Mouse (Mus musculus) lung, postnatal 0 days (tissue): ENCODE measurements around the gene Irf4. TPM values are rescaled to one million over a fixed set of nuclear protein-coding genes. Genes with fewer than 3 reads are reported as not detected.

Experiments used
- ATAC-seq: fragments of 200-750 bp; cut with Nextera tagmentation; 2 replicates; pipeline ENCODE4 v1.8.0; 2017; ENCODE audit warnings: moderate library complexity
- DNase-seq: peaks from one replicate; pipeline ENCODE4 v3.0.0-alpha.2; 2016; ENCODE audit warnings: low spot score
- H3K27ac ChIP-seq: fragments of 300-500 bp; sonication (generic); 2 replicates; pipeline ENCODE4 v1.5.1; 2014; ENCODE audit warnings: antibody characterized with exemption, mild to moderate bottlenecking, low read length, mixed read lengths
- H3K27me3 ChIP-seq: fragments of 300-500 bp; sonication (generic); replicated peaks from 2 replicates; pipeline ENCODE4 v1.6.1; 2014; ENCODE audit warnings: low read length, mixed read lengths; ENCODE audit not compliant: insufficient read depth
- H3K36me3 ChIP-seq: fragments of 300-500 bp; sonication (generic); 2 replicates; pipeline ENCODE4 v1.6.1; 2014; ENCODE audit warnings: low read length, mixed read lengths; ENCODE audit not compliant: insufficient read depth
- H3K4me1 ChIP-seq: fragments of 300-500 bp; sonication (generic); 2 replicates; pipeline ENCODE4 v1.6.1; 2014; ENCODE audit warnings: antibody characterized with exemption, low read depth, low read length, mixed read lengths; ENCODE audit not compliant: insufficient read depth
- H3K4me2 ChIP-seq: fragments of 300-500 bp; sonication (generic); replicated peaks from 2 replicates; pipeline ENCODE4 v1.6.1; 2014; ENCODE audit warnings: low read depth, mild to moderate bottlenecking, low read length, moderate library complexity, mixed read lengths
- H3K4me3 ChIP-seq: fragments of 300-500 bp; sonication (generic); 2 replicates; pipeline ENCODE4 v1.5.1; 2014; ENCODE audit warnings: low read depth, low read length
- H3K9ac ChIP-seq: fragments of 300-500 bp; sonication (generic); replicated peaks from 2 replicates; pipeline ENCODE4 v1.6.1; 2014; ENCODE audit warnings: low read depth, mild to moderate bottlenecking
- H3K9me3 ChIP-seq: fragments of 300-500 bp; sonication (generic); 2 replicates; pipeline ENCODE4 v1.6.1; 2016; ENCODE audit warnings: low read length, mixed read lengths
- CTCF ChIP-seq: IDR thresholded peaks from 2 replicates; pipeline ENCODE4 v1.5.1; 2016; ENCODE audit warnings: antibody characterized with exemption, mild to moderate bottlenecking
- EP300 ChIP-seq: IDR thresholded peaks from 2 replicates; pipeline ENCODE4 v1.6.1; 2016; ENCODE audit warnings: antibody characterized with exemption, mild to moderate bottlenecking, control low read depth
- WGBS: fragments of 180-500 bp; shearing (Covaris S2); extraction: QIAGEN DNeasy Blood & Tissue Kit; methylation state at CpG from one replicate; pipeline ENCODE4 v1.1.7; 2014; 5-methylcytosine and 5-hydroxymethylcytosine counted together
- polyA plus RNA-seq: library from polyadenylated mRNA; unstranded; fragments of >200 nt; fragmentation: Nextera tagmentation; extraction: Ambion mirVana; gene quantifications from 2 replicates; pipeline ENCODE4 v1.2.1, GENCODE M21; 2015

Gene Irf4
- polyA plus RNA-seq, 1 experiment from 2014 or later = 0.21 TPM

- Histone ChIP-seq H3K27me3 (no peaks in the 10 kb centered on the region), H3K4me2 (no peak overlapping the region), H3K27ac (no peak overlapping the region), H3K9me3 (no peaks in the 10 kb centered on the region), H3K4me1 (no peaks in the 10 kb centered on the region), H3K36me3 (no peaks in the 10 kb centered on the region), H3K4me3 (no peak overlapping the region), H3K9ac (no peak overlapping the region)
- TF ChIP-seq CTCF (no peak), EP300 (no peak)
- ATAC-seq = no peak
- WGBS = 73% methylated on average over 4 of the region's 4 CpGs
- no peak for DNase-seq
Measured at GRCm38 (mm10) chr13:30787960-30788359, 38.9 kb downstream of the Irf4 start.

- Histone ChIP-seq H3K9ac (no peak overlapping the region), H3K27ac (no peak overlapping the region), H3K4me3 (no peak overlapping the region), H3K27me3 (no peaks in the 10 kb centered on the region), H3K36me3 (no peaks in the 10 kb centered on the region), H3K9me3 (no peaks in the 10 kb centered on the region), H3K4me2 (no peak overlapping the region), H3K4me1 (no peaks in the 10 kb centered on the region)
- WGBS = 63% methylated on average over 3 of the region's 3 CpGs
- no peak for DNase-seq
- no peak for TF ChIP-seq CTCF
- no peak for TF ChIP-seq EP300
- ATAC-seq = no peak
Measured at GRCm38 (mm10) chr13:30788421-30788820, 39.4 kb downstream of the Irf4 start.

GRCm38 (mm10) chr13:30790016-30790415 lies 41.0 kb downstream of the Irf4 start:
- no peak overlapping the region for H3K9ac ChIP-seq
- no peaks in the 10 kb centered on the region for H3K4me1 ChIP-seq
- no peaks in the 10 kb centered on the region for H3K36me3 ChIP-seq
- no peak overlapping the region for H3K4me3 ChIP-seq
- no peak for TF ChIP-seq CTCF
- 67% methylated on average over 5 of the region's 5 CpGs for WGBS
- H3K4me2 ChIP-seq = no peak overlapping the region
- no peaks in the 10 kb centered on the region for H3K9me3 ChIP-seq
- ATAC-seq (no peak), DNase-seq (no peak)
- H3K27me3 ChIP-seq = no peaks in the 10 kb centered on the region
- H3K27ac ChIP-seq = no peak overlapping the region

GRCm38 (mm10) chr13:30792308-30792707 lies 43.3 kb downstream of the Irf4 start:
- Histone ChIP-seq H3K9ac (no peak overlapping the region), H3K9me3 (no peaks in the 10 kb centered on the region), H3K4me3 (no peak overlapping the region), H3K4me2 (no peak overlapping the region), H3K27ac (no peak overlapping the region), H3K27me3 (no peaks in the 10 kb centered on the region), H3K4me1 (no peaks in the 10 kb centered on the region), H3K36me3 (no peaks in the 10 kb centered on the region)
- TF ChIP-seq CTCF (no peak), EP300 (no peak)
- WGBS = 37% methylated on average over 9 of the region's 9 CpGs
- ATAC-seq (no peak), DNase-seq (peak; percentile 10)

GRCm38 (mm10) chr13:30792741-30793140 lies 43.7 kb downstream of the Irf4 start:
- peak; percentile 23 for DNase-seq
- WGBS = 57% methylated on average over 3 of the region's 3 CpGs
- no peaks in the 10 kb centered on the region for H3K9me3 ChIP-seq

GRCm38 (mm10) chr13:30793196-30793595 lies 44.2 kb downstream of the Irf4 start:
- no peaks in the 10 kb centered on the region for H3K36me3 ChIP-seq
- ATAC-seq (no peak), DNase-seq (no peak)
- no peak overlapping the region for H3K9ac ChIP-seq
- no peak overlapping the region for H3K27ac ChIP-seq
- H3K4me2 ChIP-seq = no peak overlapping the region
- H3K27me3 ChIP-seq = no peaks in the 10 kb centered on the region
- no peak for TF ChIP-seq EP300
- TF ChIP-seq CTCF = no peak
- H3K4me3 ChIP-seq = no peak overlapping the region
- no peaks in the 10 kb centered on the region for H3K9me3 ChIP-seq
- no peaks in the 10 kb centered on the region for H3K4me1 ChIP-seq
- WGBS = 88% methylated on average over 4 of the region's 4 CpGs

More at GRCm38 (mm10) chr13:30792741-30793140, 43.7 kb downstream of the Irf4 start:
- Histone ChIP-seq H3K4me1 (no peaks in the 10 kb centered on the region), H3K27ac (no peak overlapping the region), H3K27me3 (no peaks in the 10 kb centered on the region), H3K9ac (no peak overlapping the region), H3K4me3 (no peak overlapping the region), H3K4me2 (no peak overlapping the region), H3K36me3 (no peaks in the 10 kb centered on the region)
- TF ChIP-seq CTCF (no peak), EP300 (no peak)
- peak; percentile 49 for ATAC-seq

GRCm38 (mm10) chr13:30793616-30794015 lies 44.6 kb downstream of the Irf4 start:
- WGBS = 81% methylated on average over 5 of the region's 5 CpGs
- Histone ChIP-seq H3K27ac (no peak overlapping the region), H3K27me3 (no peaks in the 10 kb centered on the region), H3K4me1 (no peaks in the 10 kb centered on the region), H3K36me3 (no peaks in the 10 kb centered on the region), H3K4me2 (no peak overlapping the region), H3K4me3 (no peak overlapping the region), H3K9ac (no peak overlapping the region), H3K9me3 (no peaks in the 10 kb centered on the region)
- no peak for ATAC-seq
- TF ChIP-seq CTCF = no peak
- TF ChIP-seq EP300 = no peak
- DNase-seq = no peak
